Mouse (Mus musculus) hindbrain, postnatal 0 days (tissue): ENCODE data around the gene Hist1h3c. TPM values are rescaled to one million over a fixed set of nuclear protein-coding genes. Genes with fewer than 3 reads are reported as not detected.
"Not testable (repeated sequence)": the region's sequence is repeated elsewhere in the genome, so short reads cannot be mapped to it uniquely, and the experiment has no call there.

Source experiments
- ATAC-seq: fragments of 200-750 bp; cut with Nextera tagmentation; 2 replicates; pipeline ENCODE4 v1.8.0; 2017; ENCODE audit warnings: mild to moderate bottlenecking, moderate TSS enrichment, moderate library complexity
- DNase-seq: peaks from one replicate; pipeline ENCODE4 v3.0.0-alpha.2; 2015; ENCODE audit warnings: low spot score
- H3K27ac ChIP-seq: fragments of 300-500 bp; sonication (generic); 2 replicates; pipeline ENCODE4 v1.5.1; 2014; ENCODE audit warnings: mild to moderate bottlenecking
- H3K27me3 ChIP-seq: fragments of 300-500 bp; sonication (generic); 2 replicates; pipeline ENCODE4 v1.6.1; 2014; ENCODE audit warnings: low read length, mixed read lengths; ENCODE audit not compliant: insufficient read depth
- H3K36me3 ChIP-seq: fragments of 300-500 bp; sonication (generic); 2 replicates; pipeline ENCODE4 v1.6.1; 2014; ENCODE audit warnings: low read length, mixed read lengths; ENCODE audit not compliant: insufficient read depth
- H3K4me1 ChIP-seq: fragments of 300-500 bp; sonication (generic); 2 replicates; pipeline ENCODE4 v1.6.1; 2014; ENCODE audit warnings: antibody characterized with exemption, low read length, mixed read lengths; ENCODE audit not compliant: insufficient read depth
- H3K4me2 ChIP-seq: fragments of 300-500 bp; sonication (generic); 2 replicates; pipeline ENCODE4 v1.6.1; 2014; ENCODE audit warnings: low read depth, mild to moderate bottlenecking, low read length, moderate library complexity, mixed read lengths
- H3K4me3 ChIP-seq: fragments of 300-500 bp; sonication (generic); 2 replicates; pipeline ENCODE4 v1.5.1; 2014; ENCODE audit warnings: low read length
- H3K9ac ChIP-seq: fragments of 300-500 bp; sonication (generic); replicated peaks from 2 replicates; pipeline ENCODE4 v1.6.1; 2014; ENCODE audit warnings: mild to moderate bottlenecking, low read length, moderate library complexity, mixed read lengths
- H3K9me3 ChIP-seq: fragments of 300-500 bp; sonication (generic); 2 replicates; pipeline ENCODE4 v1.6.1; 2016; ENCODE audit warnings: low read length, mixed read lengths
- CTCF ChIP-seq: IDR thresholded peaks from 2 replicates; pipeline ENCODE4 v1.5.1; 2016; ENCODE audit warnings: antibody characterized with exemption, control low read depth, low read depth
- WGBS: fragments of 180-500 bp; shearing (Covaris S2); extraction: QIAGEN DNeasy Blood & Tissue Kit; methylation state at CpG from one replicate; pipeline ENCODE4 v1.1.7; 2014; 5-methylcytosine and 5-hydroxymethylcytosine counted together
- polyA plus RNA-seq: library from polyadenylated mRNA; unstranded; fragments of >200 nt; fragmentation: Nextera tagmentation; extraction: Ambion mirVana; gene quantifications from 2 replicates; pipeline ENCODE4 v1.2.1, GENCODE M21; 2015
- total RNA-seq: library from RNA; depleted of rRNA; stranded (reverse); fragments of >200 nt; gene quantifications from 2 replicates; pipeline ENCODE4 v1.2.3, GENCODE M21; 2014

The Hist1h3c gene
- total and polyA plus RNA-seq, 2 experiments from 2014 or later, result 1.6 to 1,362 TPM

DNA sequence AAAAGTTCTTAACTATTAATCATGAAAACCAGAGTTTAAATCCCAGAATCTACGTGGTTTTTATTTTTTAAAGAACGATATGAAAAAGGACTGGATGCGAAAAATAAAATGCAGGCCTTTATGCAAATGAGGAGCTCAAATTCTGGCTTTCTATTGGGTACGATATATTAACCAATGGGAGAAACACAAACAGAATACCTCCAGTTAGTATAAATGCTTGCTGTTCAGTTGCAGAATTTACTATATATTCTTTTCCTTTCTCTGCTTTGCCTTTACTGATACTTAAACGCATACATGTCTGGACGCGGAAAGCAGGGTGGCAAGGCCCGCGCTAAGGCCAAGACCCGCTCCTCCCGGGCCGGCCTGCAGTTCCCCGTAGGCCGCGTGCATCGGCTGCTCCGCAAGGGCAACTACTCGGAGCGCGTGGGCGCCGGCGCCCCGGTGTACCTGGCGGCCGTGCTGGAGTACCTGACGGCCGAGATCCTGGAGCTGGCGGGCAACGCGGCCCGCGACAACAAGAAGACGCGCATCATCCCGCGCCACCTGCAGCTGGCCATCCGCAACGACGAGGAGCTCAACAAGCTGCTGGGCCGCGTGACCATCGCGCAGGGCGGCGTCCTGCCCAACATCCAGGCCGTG lies 5.6 kb upstream of the Hist1h3c start, which contains the start of gene Hist1h2ab:
Gene Hist1h2ab (plus strand): TSS at position 288 of the 639 bp plus-strand sequence.
- under 1% methylated on average over 25 of the region's 47 CpGs for WGBS
- H3K27me3 ChIP-seq, H3K9me3 ChIP-seq, H3K36me3 ChIP-seq, H3K4me1 ChIP-seq: not testable (repeated sequence)
- 0 out of 2 replicates have a peak, but pooled peaks have one; percentile 7 for TF ChIP-seq CTCF
- DNase-seq (peak; percentile 83), ATAC-seq (peak; percentile 61)
- Histone ChIP-seq H3K9ac (peak within 1 kb of the TSS; percentile 40; the same call in 1 of the 2 replicates), H3K4me3 (peak within 1 kb of the TSS; percentile 40), H3K27ac (peak within 1 kb of the TSS; percentile 92), H3K4me2 (peak within 1 kb of the TSS; percentile 71)

DNA sequence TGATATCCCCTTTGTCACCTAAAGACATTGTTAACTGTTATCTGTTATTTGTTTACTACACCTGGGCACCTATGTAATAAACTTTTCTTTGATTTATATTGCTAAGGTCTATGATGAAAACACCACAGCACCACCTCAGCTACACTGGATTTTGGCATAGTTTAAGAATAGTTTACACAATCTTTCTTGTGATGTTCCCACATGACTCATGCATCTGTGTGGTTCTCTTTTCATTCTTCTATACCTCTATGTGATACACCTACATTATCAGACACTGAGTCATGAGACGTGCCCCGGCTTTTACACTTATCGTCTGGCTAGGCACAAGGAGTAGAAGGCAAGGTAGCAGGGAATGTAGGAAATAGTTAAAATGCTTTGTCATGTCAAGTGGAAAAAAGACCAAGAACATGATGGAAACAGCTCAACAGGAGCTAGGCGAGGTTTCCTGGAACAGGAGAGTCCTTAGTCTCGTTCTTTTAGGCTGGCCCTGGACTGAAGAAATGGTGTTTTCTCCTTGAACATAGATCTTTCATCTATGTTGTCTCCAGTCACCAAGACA lies 4.2 kb upstream of the Hist1h3c start:
- Histone ChIP-seq H3K9me3 (no peaks in the 10 kb centered on the region), H3K27ac (no peak overlapping the region), H3K9ac (no peak overlapping the region), H3K4me3 (no peak overlapping the region), H3K4me1 (0 out of 2 replicates have a peak, but pooled peaks cover 4% of the 10 kb centered on the region), H3K36me3 (no peaks in the 10 kb centered on the region), H3K4me2 (no peak overlapping the region), H3K27me3 (no peaks in the 10 kb centered on the region)
- no peak for TF ChIP-seq CTCF
- 90% methylated on average over 5 of the region's 5 CpGs for WGBS
- no peak for ATAC-seq
- DNase-seq, result no peak

DNA sequence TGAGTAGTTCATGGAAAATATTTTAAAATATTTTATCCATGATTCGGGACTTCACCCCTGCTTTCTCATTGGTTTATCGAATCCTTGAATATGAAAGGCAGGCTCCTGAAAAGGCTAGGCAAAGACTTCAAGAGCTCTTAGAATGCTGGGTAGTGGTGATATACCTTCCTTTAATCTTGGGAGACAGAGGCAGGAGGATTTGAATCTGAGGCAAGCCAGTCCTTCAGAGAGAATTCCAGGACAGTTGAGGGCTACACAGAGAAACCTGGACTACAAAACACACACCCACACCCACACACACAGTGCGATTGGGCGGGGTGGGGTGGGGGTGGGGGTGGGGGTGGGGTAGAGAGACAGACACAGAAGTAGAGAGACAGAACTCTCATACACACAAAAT lies 2.5 kb upstream of the Hist1h3c start:
- ATAC-seq (no peak), DNase-seq (no peak)
- H3K4me1 ChIP-seq, result 0 out of 2 replicates have a peak, but pooled peaks cover 4% of the 10 kb centered on the region
- H3K27ac ChIP-seq, result no peak overlapping the region; the same call in 1 of the 2 replicates
- no peaks in the 10 kb centered on the region for H3K27me3 ChIP-seq
- 7% methylated on average over 4 of the region's 4 CpGs for WGBS
- H3K4me2 ChIP-seq, result no peak overlapping the region
- H3K9me3 ChIP-seq, result no peaks in the 10 kb centered on the region
- H3K4me3 ChIP-seq, result no peak overlapping the region
- no peaks in the 10 kb centered on the region for H3K36me3 ChIP-seq
- no peak overlapping the region for H3K9ac ChIP-seq
- TF ChIP-seq CTCF, result no peak

GRCm38 (mm10) chr13:23747081-23747891 lies 1.9 kb upstream of the Hist1h3c start:
- Histone ChIP-seq H3K4me3 (peak overlapping the region; percentile 38), H3K4me2 (peak overlapping the region; percentile 63), H3K4me1 (0 out of 2 replicates have a peak, but pooled peaks cover 4% of the 10 kb centered on the region), H3K9ac (peak overlapping the region; percentile 37; the same call in 1 of the 2 replicates), H3K9me3 (no peaks in the 10 kb centered on the region), H3K36me3 (no peaks in the 10 kb centered on the region), H3K27ac (peak overlapping the region; percentile 96), H3K27me3 (no peaks in the 10 kb centered on the region)
- DNase-seq (no peak), ATAC-seq (no peak)
- no peak for TF ChIP-seq CTCF
- 4% methylated on average over 10 of the region's 13 CpGs for WGBS

DNA sequence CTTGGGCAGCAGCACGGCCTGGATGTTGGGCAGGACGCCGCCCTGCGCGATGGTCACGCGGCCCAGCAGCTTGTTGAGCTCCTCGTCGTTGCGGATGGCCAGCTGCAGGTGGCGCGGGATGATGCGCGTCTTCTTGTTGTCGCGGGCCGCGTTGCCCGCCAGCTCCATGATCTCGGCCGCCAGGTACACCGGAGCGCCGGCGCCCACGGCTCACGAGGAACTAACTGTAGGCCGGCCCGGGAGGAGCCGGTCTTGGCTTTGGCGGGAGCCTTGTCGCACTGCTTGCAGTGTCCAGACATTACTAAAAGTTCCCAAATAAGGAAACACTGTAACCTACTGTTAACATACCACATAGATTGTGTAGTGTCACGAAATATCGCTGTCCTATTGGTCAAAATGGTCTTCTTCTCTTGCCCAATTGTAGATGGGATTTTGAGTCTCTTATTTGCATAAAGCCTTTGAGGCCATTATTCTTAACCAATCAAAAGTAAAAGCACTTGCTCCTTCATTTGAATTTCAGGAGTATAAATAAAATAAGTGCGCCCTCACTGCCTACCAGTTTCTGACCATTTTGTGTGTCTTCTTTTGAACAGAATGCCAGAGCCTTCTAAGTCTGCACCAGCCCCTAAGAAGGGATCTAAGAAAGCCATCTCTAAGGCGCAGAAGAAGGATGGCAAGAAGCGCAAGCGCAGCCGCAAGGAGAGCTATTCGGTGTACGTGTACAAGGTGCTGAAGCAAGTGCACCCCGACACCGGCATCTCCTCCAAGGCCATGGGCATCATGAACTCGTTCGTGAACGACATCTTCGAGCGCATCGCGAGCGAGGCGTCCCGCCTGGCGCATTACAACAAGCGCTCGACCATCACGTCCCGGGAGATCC lies 1.0 kb upstream of the Hist1h3c start, which contains the start of gene Hist1h2bb:
Gene Hist1h2bb (plus strand): TSS at position 534 of the 880 bp plus-strand sequence.
- not testable (repeated sequence) for H3K9me3 ChIP-seq, H3K4me1 ChIP-seq, H3K36me3 ChIP-seq, H3K27me3 ChIP-seq
- ATAC-seq (peak; percentile 95), DNase-seq (peak; percentile 93)
- 2% methylated on average over 37 of the region's 58 CpGs for WGBS
- H3K9ac ChIP-seq, result peak within 1 kb of the TSS; percentile 37; the same call in 1 of the 2 replicates
- peak within 1 kb of the TSS; percentile 96 for H3K27ac ChIP-seq
- peak within 1 kb of the TSS; percentile 63 for H3K4me2 ChIP-seq
- H3K4me3 ChIP-seq, result peak within 1 kb of the TSS; percentile 38
- TF ChIP-seq CTCF, result peak; percentile 40
